Mouse (Mus musculus) retina, embryonic 14.5 days (tissue): ENCODE results near the gene Hoxa6.

ENCODE experiments used
- DNase-seq: peaks from one replicate; pipeline ENCODE4 v3.0.0-alpha.2; 2015; ENCODE audit warnings: low spot score

The Hoxa6 gene

GRCm38 (mm10) chr6:52240389-52241000 is 32.0 kb upstream of the Hoxa6 start, which contains the start of gene Hoxa10:
Hoxa10 (minus strand) TSS chr6:52240854.
- peak; percentile 91 for DNase-seq

GRCm38 (mm10) chr6:52239625-52240388 is 31.3 kb upstream of the Hoxa6 start:
- DNase-seq, result no peak

GRCm38 (mm10) chr6:52238976-52239375 is 30.5 kb upstream of the Hoxa6 start:
- DNase-seq, result peak; percentile 42

GRCm38 (mm10) chr6:52238155-52238545 is 29.6 kb upstream of the Hoxa6 start:
- no peak for DNase-seq

GRCm38 (mm10) chr6:52237346-52238154 is 29.0 kb upstream of the Hoxa6 start:
- no peak for DNase-seq

- DNase-seq, result no peak
Measured at GRCm38 (mm10) chr6:52236806-52237205, 28.3 kb upstream of the Hoxa6 start.

GRCm38 (mm10) chr6:52235866-52236265 is 27.3 kb upstream of the Hoxa6 start:
- DNase-seq, result no peak

GRCm38 (mm10) chr6:52235267-52235666 is 26.7 kb upstream of the Hoxa6 start:
- DNase-seq, result no peak

- no peak for DNase-seq
Measured at GRCm38 (mm10) chr6:52234428-52235140, 26.1 kb upstream of the Hoxa6 start.

- no peak for DNase-seq
Measured at GRCm38 (mm10) chr6:52233546-52234427, 25.3 kb upstream of the Hoxa6 start.

GRCm38 (mm10) chr6:52232984-52233545 is 24.5 kb upstream of the Hoxa6 start:
- DNase-seq, result no peak

GRCm38 (mm10) chr6:52232568-52232965 is 24.0 kb upstream of the Hoxa6 start:
- no peak for DNase-seq

- no peak for DNase-seq
Measured at GRCm38 (mm10) chr6:52231885-52232567, 23.5 kb upstream of the Hoxa6 start.

GRCm38 (mm10) chr6:52230516-52231165 is 22.1 kb upstream of the Hoxa6 start, which contains the start of gene Hoxa9:
Hoxa9 (minus strand) TSS chr6:52231089.
- DNase-seq, result no peak

GRCm38 (mm10) chr6:52229558-52230416 is 21.3 kb upstream of the Hoxa6 start:
- no peak for DNase-seq

- DNase-seq, result no peak
Measured at GRCm38 (mm10) chr6:52228475-52229465, 20.2 kb upstream of the Hoxa6 start.
